Mouse (Mus musculus) hindbrain, postnatal 0 days (tissue): ENCODE data around the gene Zcchc2. TPM values are rescaled to one million over a fixed set of nuclear protein-coding genes. Genes with fewer than 3 reads are reported as not detected.

Experiments
- ATAC-seq: fragments of 200-750 bp; cut with Nextera tagmentation; 2 replicates; pipeline ENCODE4 v1.8.0; 2017; ENCODE audit warnings: mild to moderate bottlenecking, moderate TSS enrichment, moderate library complexity
- DNase-seq: peaks from one replicate; pipeline ENCODE4 v3.0.0-alpha.2; 2015; ENCODE audit warnings: low spot score
- H3K27ac ChIP-seq: fragments of 300-500 bp; sonication (generic); 2 replicates; pipeline ENCODE4 v1.5.1; 2014; ENCODE audit warnings: mild to moderate bottlenecking
- H3K27me3 ChIP-seq: fragments of 300-500 bp; sonication (generic); 2 replicates; pipeline ENCODE4 v1.6.1; 2014; ENCODE audit warnings: low read length, mixed read lengths; ENCODE audit not compliant: insufficient read depth
- H3K36me3 ChIP-seq: fragments of 300-500 bp; sonication (generic); 2 replicates; pipeline ENCODE4 v1.6.1; 2014; ENCODE audit warnings: low read length, mixed read lengths; ENCODE audit not compliant: insufficient read depth
- H3K4me1 ChIP-seq: fragments of 300-500 bp; sonication (generic); 2 replicates; pipeline ENCODE4 v1.6.1; 2014; ENCODE audit warnings: antibody characterized with exemption, low read length, mixed read lengths; ENCODE audit not compliant: insufficient read depth
- H3K4me2 ChIP-seq: fragments of 300-500 bp; sonication (generic); 2 replicates; pipeline ENCODE4 v1.6.1; 2014; ENCODE audit warnings: low read depth, mild to moderate bottlenecking, low read length, moderate library complexity, mixed read lengths
- H3K4me3 ChIP-seq: fragments of 300-500 bp; sonication (generic); 2 replicates; pipeline ENCODE4 v1.5.1; 2014; ENCODE audit warnings: low read length
- H3K9ac ChIP-seq: fragments of 300-500 bp; sonication (generic); replicated peaks from 2 replicates; pipeline ENCODE4 v1.6.1; 2014; ENCODE audit warnings: mild to moderate bottlenecking, low read length, moderate library complexity, mixed read lengths
- H3K9me3 ChIP-seq: fragments of 300-500 bp; sonication (generic); 2 replicates; pipeline ENCODE4 v1.6.1; 2016; ENCODE audit warnings: low read length, mixed read lengths
- CTCF ChIP-seq: IDR thresholded peaks from 2 replicates; pipeline ENCODE4 v1.5.1; 2016; ENCODE audit warnings: antibody characterized with exemption, control low read depth, low read depth
- WGBS: fragments of 180-500 bp; shearing (Covaris S2); extraction: QIAGEN DNeasy Blood & Tissue Kit; methylation state at CpG from one replicate; pipeline ENCODE4 v1.1.7; 2014; 5-methylcytosine and 5-hydroxymethylcytosine counted together
- polyA plus RNA-seq: library from polyadenylated mRNA; unstranded; fragments of >200 nt; fragmentation: Nextera tagmentation; extraction: Ambion mirVana; gene quantifications from 2 replicates; pipeline ENCODE4 v1.2.1, GENCODE M21; 2015
- total RNA-seq: library from RNA; depleted of rRNA; stranded (reverse); fragments of >200 nt; gene quantifications from 2 replicates; pipeline ENCODE4 v1.2.3, GENCODE M21; 2014

Gene Zcchc2
- total and polyA plus RNA-seq, 2 experiments from 2014 or later: 2.3 to 14.3 TPM

DNA sequence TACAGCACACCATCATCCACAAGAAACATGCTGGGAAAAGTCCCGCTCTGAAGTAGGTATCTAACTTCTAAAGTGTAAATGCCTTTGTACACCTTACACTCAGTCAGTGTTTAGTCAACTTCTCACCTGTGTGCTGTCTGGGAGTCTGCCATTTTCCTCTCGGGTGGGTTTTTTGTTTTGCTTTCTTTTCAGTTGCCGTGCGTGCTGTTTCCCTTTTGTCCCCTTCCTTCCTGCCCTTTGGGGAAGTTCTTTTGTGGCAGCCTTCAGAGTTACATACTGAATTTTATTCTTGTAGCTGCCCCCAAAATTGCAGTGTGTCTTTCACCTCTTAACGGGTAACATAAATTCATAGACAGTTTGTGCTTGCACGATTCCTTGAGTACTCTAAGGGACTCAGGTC is 29.6 kb downstream of the Zcchc2 start:
- Histone ChIP-seq H3K9me3 (no peaks in the 10 kb centered on the region), H3K4me1 (no peaks in the 10 kb centered on the region), H3K4me2 (no peak overlapping the region), H3K9ac (no peak overlapping the region), H3K36me3 (peaks cover 66% of the 10 kb centered on the region), H3K27me3 (no peaks in the 10 kb centered on the region), H3K27ac (no peak overlapping the region), H3K4me3 (no peak overlapping the region)
- no peak for TF ChIP-seq CTCF
- DNase-seq (no peak), ATAC-seq (no peak)
- 69% methylated on average over 6 of the region's 6 CpGs for WGBS

DNA sequence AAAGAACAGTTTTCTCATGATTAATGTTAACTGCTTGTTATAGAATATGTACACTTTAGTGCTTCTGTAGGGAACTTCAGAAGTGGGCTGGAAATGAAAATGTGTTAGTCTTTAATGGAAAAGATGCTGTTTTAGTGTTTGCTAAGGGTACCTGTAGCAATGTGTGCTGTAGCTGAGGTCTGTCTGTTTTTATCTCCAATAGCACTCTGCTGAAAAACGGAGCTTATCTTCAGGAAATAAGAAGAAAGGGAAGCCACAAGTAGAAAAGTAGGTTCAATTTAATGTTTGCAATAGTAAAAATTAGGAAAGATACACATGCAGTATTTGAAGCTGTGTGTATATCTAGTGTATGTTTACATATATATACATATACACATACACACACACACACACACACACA is 32.8 kb downstream of the Zcchc2 start:
- Histone ChIP-seq H3K9ac (no peak overlapping the region), H3K36me3 (peaks cover 58% of the 10 kb centered on the region), H3K27me3 (no peaks in the 10 kb centered on the region), H3K4me2 (no peak overlapping the region), H3K4me3 (no peak overlapping the region), H3K9me3 (no peaks in the 10 kb centered on the region), H3K4me1 (no peaks in the 10 kb centered on the region), H3K27ac (no peak overlapping the region)
- no peak for TF ChIP-seq CTCF
- 100% methylated on average over 1 of the region's 1 CpGs for WGBS
- DNase-seq (no peak), ATAC-seq (no peak)

DNA sequence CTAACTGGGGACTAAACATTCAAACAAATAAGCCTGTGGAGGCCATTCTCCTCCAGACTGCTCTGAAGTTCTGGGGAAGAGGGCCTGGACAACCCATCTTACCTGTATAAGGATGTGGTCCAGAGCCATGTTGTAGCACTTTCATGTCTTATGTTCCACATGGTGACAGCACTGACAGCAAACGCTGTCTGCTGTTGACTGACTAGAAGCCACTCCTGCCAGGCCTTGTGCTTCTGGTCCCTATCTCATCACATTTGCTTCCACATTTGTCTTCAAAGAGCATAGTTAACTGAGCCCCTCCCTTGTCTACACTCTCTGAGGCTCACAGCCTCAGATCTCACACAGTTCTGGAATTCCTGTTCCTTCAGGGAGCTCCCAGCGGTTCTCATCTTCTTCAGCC is 34.0 kb downstream of the Zcchc2 start:
- Histone ChIP-seq H3K9ac (no peak overlapping the region), H3K36me3 (peaks cover 49% of the 10 kb centered on the region), H3K4me3 (no peak overlapping the region), H3K4me1 (no peaks in the 10 kb centered on the region), H3K9me3 (no peaks in the 10 kb centered on the region), H3K27ac (no peak overlapping the region), H3K4me2 (no peak overlapping the region), H3K27me3 (no peaks in the 10 kb centered on the region)
- no peak for DNase-seq
- ATAC-seq: no peak
- no peak for TF ChIP-seq CTCF
- WGBS: 95% methylated on average over 2 of the region's 2 CpGs

DNA sequence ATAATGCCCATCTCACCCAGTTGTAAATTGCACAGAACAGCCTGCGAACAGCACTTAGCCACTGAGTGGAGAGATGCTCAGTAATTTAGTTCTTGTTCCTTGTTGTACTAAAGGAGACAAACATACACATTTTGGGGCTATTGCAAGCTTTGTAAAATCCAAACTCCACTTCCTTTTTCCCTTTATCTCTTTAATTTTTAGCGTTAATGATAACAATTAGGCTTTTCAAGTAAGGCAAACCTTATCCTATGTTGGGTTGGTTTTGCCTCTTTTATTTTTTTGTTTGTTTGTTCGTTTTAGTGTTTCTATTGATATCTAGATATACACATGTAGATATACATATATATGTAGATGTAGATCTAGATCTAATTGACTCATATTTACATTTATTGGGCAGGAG is 34.6 kb downstream of the Zcchc2 start:
- ATAC-seq (no peak), DNase-seq (no peak)
- no peaks in the 10 kb centered on the region for H3K9me3 ChIP-seq
- TF ChIP-seq CTCF: no peak
- no peak overlapping the region for H3K4me3 ChIP-seq
- H3K27me3 ChIP-seq: no peaks in the 10 kb centered on the region
- peaks cover 47% of the 10 kb centered on the region for H3K36me3 ChIP-seq
- no peak overlapping the region for H3K27ac ChIP-seq
- 94% methylated on average over 3 of the region's 3 CpGs for WGBS
- no peak overlapping the region for H3K9ac ChIP-seq
- H3K4me2 ChIP-seq: no peak overlapping the region
- H3K4me1 ChIP-seq: no peaks in the 10 kb centered on the region

DNA sequence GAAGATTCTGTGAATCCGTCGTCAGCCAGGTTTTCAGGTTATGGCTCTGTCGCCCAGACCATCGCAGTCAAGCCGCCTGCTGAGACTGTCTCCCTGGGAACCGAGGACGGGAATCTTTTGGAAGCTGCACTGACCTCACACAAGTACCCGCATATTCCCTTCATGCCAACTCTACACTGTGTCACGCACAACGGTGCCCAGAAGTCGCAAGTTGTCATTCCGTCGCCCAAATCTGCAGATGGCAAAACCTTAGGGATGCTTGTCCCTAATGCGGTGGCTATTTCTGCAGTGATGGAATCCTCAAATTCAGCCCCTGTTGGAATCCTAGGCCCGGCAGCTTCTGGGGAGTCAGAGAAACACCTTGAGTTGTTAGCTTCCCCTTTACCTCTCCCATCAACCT is 39.6 kb downstream of the Zcchc2 start:
- H3K4me3 ChIP-seq: no peak overlapping the region
- no peak overlapping the region for H3K9ac ChIP-seq
- H3K4me1 ChIP-seq: no peaks in the 10 kb centered on the region
- peaks cover 28% of the 10 kb centered on the region for H3K36me3 ChIP-seq
- H3K4me2 ChIP-seq: no peak overlapping the region
- H3K27ac ChIP-seq: no peak overlapping the region
- TF ChIP-seq CTCF: no peak
- DNase-seq (no peak), ATAC-seq (no peak)
- no peaks in the 10 kb centered on the region for H3K27me3 ChIP-seq
- no peaks in the 10 kb centered on the region for H3K9me3 ChIP-seq
- WGBS: 85% methylated on average over 15 of the region's 15 CpGs

DNA sequence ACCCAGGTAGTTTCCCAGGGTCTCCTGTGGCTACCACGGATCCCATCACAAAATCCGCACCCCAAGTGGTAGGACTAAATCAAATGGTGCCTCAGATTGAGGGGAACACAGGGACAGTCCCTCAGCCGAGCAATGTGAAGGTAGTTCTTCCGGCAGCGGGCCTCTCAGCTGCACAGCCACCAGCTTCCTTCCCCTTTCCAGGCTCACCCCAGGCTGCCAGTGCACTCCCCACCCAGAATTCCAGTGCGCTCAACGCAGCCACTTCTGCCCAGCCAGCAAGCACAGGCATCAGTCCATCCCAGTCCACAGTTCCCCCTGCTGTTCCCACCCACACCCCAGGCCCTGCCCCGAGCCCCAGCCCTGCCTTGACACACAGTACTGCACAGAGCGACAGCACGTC is 40.1 kb downstream of the Zcchc2 start:
- no peak overlapping the region for H3K4me3 ChIP-seq
- no peaks in the 10 kb centered on the region for H3K27me3 ChIP-seq
- no peak overlapping the region for H3K27ac ChIP-seq
- DNase-seq (no peak), ATAC-seq (no peak)
- no peak overlapping the region for H3K4me2 ChIP-seq
- H3K9ac ChIP-seq: no peak overlapping the region
- WGBS: 89% methylated on average over 10 of the region's 10 CpGs
- H3K4me1 ChIP-seq: no peaks in the 10 kb centered on the region
- TF ChIP-seq CTCF: no peak
- peaks cover 28% of the 10 kb centered on the region for H3K36me3 ChIP-seq
- no peaks in the 10 kb centered on the region for H3K9me3 ChIP-seq

DNA sequence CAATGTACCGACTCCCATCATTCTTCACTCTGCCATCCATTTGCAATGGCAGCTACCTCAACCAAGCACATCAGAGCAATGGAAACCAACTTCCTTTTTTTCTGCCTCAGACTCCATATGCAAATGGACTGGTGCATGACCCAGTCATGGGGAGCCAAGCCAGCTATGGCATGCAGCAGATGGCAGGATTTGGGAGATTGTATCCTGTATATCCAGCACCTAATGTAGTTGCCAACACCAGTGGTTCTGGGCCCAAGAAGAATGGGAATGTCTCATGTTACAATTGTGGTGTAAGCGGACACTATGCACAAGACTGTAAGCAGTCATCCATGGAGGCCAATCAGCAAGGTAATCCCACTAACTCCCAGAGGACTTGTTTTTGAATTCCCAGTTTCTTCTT is 40.7 kb downstream of the Zcchc2 start:
- ATAC-seq: no peak
- H3K36me3 ChIP-seq: peaks cover 28% of the 10 kb centered on the region
- no peak overlapping the region for H3K27ac ChIP-seq

DNA sequence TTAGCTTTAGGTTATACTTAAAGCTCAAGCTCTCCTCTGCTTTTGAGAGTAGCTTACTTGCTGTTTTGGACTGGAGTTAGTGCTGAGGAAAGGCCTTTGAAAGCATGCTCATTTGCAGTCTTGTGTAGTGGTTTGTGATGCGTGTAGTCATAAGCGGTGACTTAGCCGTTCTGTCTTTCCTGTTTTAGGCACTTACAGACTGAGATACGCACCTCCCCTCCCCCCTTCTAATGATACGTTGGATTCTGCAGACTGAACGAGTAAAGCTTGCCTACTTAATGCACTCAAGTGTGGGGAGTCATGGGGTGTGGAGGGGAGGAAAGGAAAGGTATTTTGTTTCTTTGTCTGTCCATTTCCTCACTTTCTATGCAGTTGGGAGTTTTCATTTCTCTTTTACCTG is 41.7 kb downstream of the Zcchc2 start:
- H3K9me3 ChIP-seq: no peaks in the 10 kb centered on the region
- no peak overlapping the region for H3K9ac ChIP-seq
- no peak for ATAC-seq
- no peak overlapping the region for H3K4me3 ChIP-seq
- no peaks in the 10 kb centered on the region for H3K4me1 ChIP-seq
- TF ChIP-seq CTCF: no peak
- H3K27ac ChIP-seq: no peak overlapping the region
- no peak for DNase-seq
- no peak overlapping the region for H3K4me2 ChIP-seq
- peaks cover 25% of the 10 kb centered on the region for H3K36me3 ChIP-seq
- 66% methylated on average over 6 of the region's 6 CpGs for WGBS
- no peaks in the 10 kb centered on the region for H3K27me3 ChIP-seq

More for the DNA sequence above, 40.7 kb downstream of the Zcchc2 start:
- DNase-seq: no peak
- Histone ChIP-seq H3K9ac (no peak overlapping the region), H3K4me1 (no peaks in the 10 kb centered on the region), H3K9me3 (no peaks in the 10 kb centered on the region), H3K4me2 (no peak overlapping the region), H3K4me3 (no peak overlapping the region), H3K27me3 (no peaks in the 10 kb centered on the region)
- WGBS: 83% methylated on average over 2 of the region's 2 CpGs
- TF ChIP-seq CTCF: no peak
